Mouse (Mus musculus): Measurements from ENCODE around the gene Olfr620.

DNA sequence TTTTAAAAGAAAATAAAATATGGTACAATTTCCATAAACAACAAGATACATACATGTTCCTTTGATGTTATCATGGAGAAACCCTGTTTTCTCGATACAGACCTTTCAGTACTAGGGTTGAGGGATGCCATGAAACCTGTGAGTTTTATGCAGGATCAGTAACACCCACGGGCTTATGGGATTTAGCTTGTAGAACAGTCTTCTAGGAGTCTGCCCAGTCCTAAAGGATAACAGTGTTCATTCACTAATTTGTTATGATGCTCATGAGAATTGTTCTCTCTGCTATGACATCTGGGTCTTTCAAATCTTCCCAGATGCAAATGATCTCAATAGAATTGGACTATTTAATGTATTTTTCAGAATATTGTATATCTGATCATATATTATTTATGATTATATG, at the start of gene Olfr620:
- TF ChIP-seq CTCF (conservative IDR thresholded peaks at IDR 0.05; ENCODE audit: low read length) (no peak), POU5F1 (IDR thresholded peaks at IDR 0.05; ENCODE audit: borderline replicate concordance, low read length) (no peak), NANOG (IDR thresholded peaks at IDR 0.05; ENCODE audit: borderline replicate concordance, low read length) (no peak)
